Mouse (Mus musculus): ENCODE results near the gene Slc16a14. TPM values are rescaled to one million over a fixed set of nuclear protein-coding genes. Genes with fewer than 3 reads are reported as not detected.

Slc16a14 gene
- total RNA-seq, 1 experiment = 0.85 TPM

DNA sequence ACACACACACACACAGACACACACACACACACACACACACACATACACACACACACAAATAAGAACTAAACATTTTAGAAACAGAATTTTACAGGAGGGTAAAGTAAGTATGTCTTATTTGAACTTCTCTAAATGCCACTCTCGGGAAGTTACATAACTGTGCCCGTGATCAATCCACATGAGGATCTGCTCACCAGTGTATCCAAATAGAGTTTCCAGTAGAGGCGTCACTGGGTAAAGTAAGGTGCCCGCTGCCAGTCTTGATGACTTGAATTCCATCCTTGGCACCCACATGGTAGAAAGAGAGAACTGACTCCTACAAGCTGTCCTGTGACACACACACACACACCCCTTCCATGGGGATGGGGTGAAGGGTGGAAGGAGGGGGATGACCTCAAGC lies 52.0 kb downstream of the Slc16a14 start:
- no peak for DNase-seq (ENCODE audit: low read depth, low spot score)
- no peak overlapping the region for H3K4me3 ChIP-seq (ENCODE audit: insufficient read depth in 1 of 2, low read depth in 1 of 2, low read length in 2 of 2, poor library complexity in 1 of 2, severe bottlenecking in 1 of 2)
- no peak overlapping the region; the same call in 1 of the 2 replicates for H3K27ac ChIP-seq (ENCODE audit: insufficient read depth, low read depth, low read length, poor library complexity, severe bottlenecking)
- no peaks in the 10 kb centered on the region for H3K36me3 ChIP-seq (ENCODE audit: control insufficient read depth, insufficient read depth, low read length, poor library complexity, severe bottlenecking)
- in situ Hi-C loops (cut with MboI; ENCODE audit: low sequenced_read_pairs in 2 of 2, unreplicated experiment in 2 of 2) = no loop called here
- no peaks in the 10 kb centered on the region for H3K9me3 ChIP-seq (ENCODE audit: control insufficient read depth, insufficient read depth, low read depth, low read length)
- TF ChIP-seq HCFC1 (IDR thresholded peaks at IDR 0.05; ENCODE audit: borderline replicate concordance, insufficient read depth, low read length) = no peak
- no peak for TF ChIP-seq MAFK (IDR thresholded peaks at IDR 0.05; ENCODE audit: insufficient read depth, low read depth, low read length)
- TF ChIP-seq ZC3H11A (IDR thresholded peaks at IDR 0.05; ENCODE audit: borderline replicate concordance, low read depth, low read length) = no peak
- TF ChIP-seq CHD2 (IDR thresholded peaks at IDR 0.05; ENCODE audit: low read depth, low read length) = no peak
- no peak for TF ChIP-seq ZNF384 (IDR thresholded peaks at IDR 0.05; ENCODE audit: low read depth, low read length)
- no peak overlapping the region for H3K9ac ChIP-seq (ENCODE audit: insufficient read depth, low read depth, low read length, poor library complexity, severe bottlenecking)
- peaks cover 2 to 12% of the 10 kb centered on the region in 2 experiments for H3K4me1 ChIP-seq (ENCODE audit: control insufficient read depth in 2 of 2, insufficient read depth in 2 of 2, low read length in 2 of 2, poor library complexity in 1 of 2)

GRCm38 (mm10) chr1:84882066-84882532 lies 52.8 kb downstream of the Slc16a14 start:
- peaks cover 2 to 8% of the 10 kb centered on the region in 2 experiments for H3K4me1 ChIP-seq (ENCODE audit: control insufficient read depth in 2 of 2, insufficient read depth in 2 of 2, low read length in 2 of 2, poor library complexity in 1 of 2)
- H3K36me3 ChIP-seq (ENCODE audit: control insufficient read depth, insufficient read depth, low read length, poor library complexity, severe bottlenecking) = no peaks in the 10 kb centered on the region
- DNase-seq (ENCODE audit: low read depth, low spot score) = no peak
- no peaks in the 10 kb centered on the region for H3K9me3 ChIP-seq (ENCODE audit: control insufficient read depth, insufficient read depth, low read depth, low read length)
- H3K27ac ChIP-seq (ENCODE audit: insufficient read depth, low read depth, low read length, poor library complexity, severe bottlenecking) = peak overlapping the region; percentile 82
- H3K9ac ChIP-seq (ENCODE audit: insufficient read depth, low read depth, low read length, poor library complexity, severe bottlenecking) = no peak overlapping the region
- TF ChIP-seq MAFK (IDR thresholded peaks at IDR 0.05; ENCODE audit: insufficient read depth, low read depth, low read length) = no peak
- TF ChIP-seq ZNF384 (IDR thresholded peaks at IDR 0.05; ENCODE audit: low read depth, low read length) = no peak
- no peak for TF ChIP-seq CHD2 (IDR thresholded peaks at IDR 0.05; ENCODE audit: low read depth, low read length)
- TF ChIP-seq HCFC1 (IDR thresholded peaks at IDR 0.05; ENCODE audit: borderline replicate concordance, insufficient read depth, low read length) = no peak
- TF ChIP-seq ZC3H11A (IDR thresholded peaks at IDR 0.05; ENCODE audit: borderline replicate concordance, low read depth, low read length) = no peak
- in situ Hi-C loops (cut with MboI; ENCODE audit: low sequenced_read_pairs in 2 of 2, unreplicated experiment in 2 of 2) = no loop called here
- H3K4me3 ChIP-seq (ENCODE audit: insufficient read depth in 1 of 2, low read depth in 1 of 2, low read length in 2 of 2, poor library complexity in 1 of 2, severe bottlenecking in 1 of 2) = no peak overlapping the region

DNA sequence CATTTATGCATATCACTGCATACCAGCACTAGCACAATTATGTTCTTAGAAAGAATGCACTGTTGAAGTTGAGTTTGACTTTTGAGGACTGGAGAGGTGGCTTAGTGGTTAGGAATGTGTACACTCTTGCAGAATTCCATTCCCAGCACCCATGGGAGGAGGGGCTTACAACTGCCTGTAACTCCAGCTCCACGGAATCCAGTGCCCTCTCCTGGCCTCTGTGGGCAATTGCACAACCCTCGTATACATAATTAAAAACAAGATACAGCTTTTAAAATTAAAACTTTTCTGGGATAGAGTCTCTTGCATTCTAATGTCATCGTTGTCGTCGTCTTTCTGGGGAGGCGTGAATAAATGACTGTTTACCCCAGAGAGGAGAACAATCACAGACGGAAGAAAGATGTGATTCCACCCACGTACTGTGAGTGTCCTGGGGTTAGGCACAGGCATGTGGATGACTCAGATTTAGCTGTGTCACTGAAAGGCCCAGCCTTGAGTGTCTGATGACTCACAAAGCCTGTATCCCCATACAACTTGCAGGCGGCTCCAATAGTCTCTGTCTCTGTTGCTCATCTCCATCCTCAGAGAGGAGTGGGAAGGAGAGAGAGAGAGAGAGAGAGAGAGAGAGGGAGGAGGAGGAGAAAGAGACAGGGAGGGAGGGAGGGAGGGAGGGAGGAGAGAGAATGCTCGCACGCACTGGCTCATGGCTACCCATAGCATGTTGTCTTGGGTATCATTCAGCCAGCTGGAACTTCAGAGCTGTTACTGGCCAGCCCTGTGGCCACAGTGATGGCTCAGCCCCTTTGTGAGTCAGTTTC lies 53.5 kb downstream of the Slc16a14 start:
- no peaks in the 10 kb centered on the region for H3K9me3 ChIP-seq (ENCODE audit: control insufficient read depth, insufficient read depth, low read depth, low read length)
- H3K27ac ChIP-seq (ENCODE audit: insufficient read depth, low read depth, low read length, poor library complexity, severe bottlenecking) = peak overlapping the region; percentile 82
- H3K4me3 ChIP-seq (ENCODE audit: insufficient read depth in 1 of 2, low read depth in 1 of 2, low read length in 2 of 2, poor library complexity in 1 of 2, severe bottlenecking in 1 of 2) = no peak overlapping the region
- H3K4me1 ChIP-seq (ENCODE audit: control insufficient read depth in 2 of 2, insufficient read depth in 2 of 2, low read length in 2 of 2, poor library complexity in 1 of 2) = peaks cover 2 to 8% of the 10 kb centered on the region in 2 experiments
- peak overlapping the region; percentile 55; the same call in 1 of the 2 replicates for H3K9ac ChIP-seq (ENCODE audit: insufficient read depth, low read depth, low read length, poor library complexity, severe bottlenecking)
- in situ Hi-C loops (cut with MboI; ENCODE audit: low sequenced_read_pairs in 2 of 2, unreplicated experiment in 2 of 2) = no loop called here
- H3K36me3 ChIP-seq (ENCODE audit: control insufficient read depth, insufficient read depth, low read length, poor library complexity, severe bottlenecking) = no peaks in the 10 kb centered on the region
- TF ChIP-seq HCFC1 (IDR thresholded peaks at IDR 0.05; ENCODE audit: borderline replicate concordance, insufficient read depth, low read length) (no peak), ZC3H11A (IDR thresholded peaks at IDR 0.05; ENCODE audit: borderline replicate concordance, low read depth, low read length) (peak; percentile 82), ZNF384 (IDR thresholded peaks at IDR 0.05; ENCODE audit: low read depth, low read length) (no peak), MAFK (IDR thresholded peaks at IDR 0.05; ENCODE audit: insufficient read depth, low read depth, low read length) (peak; percentile 80; the same call in 1 of the 2 replicates), CHD2 (IDR thresholded peaks at IDR 0.05; ENCODE audit: low read depth, low read length) (no peak)
- DNase-seq (ENCODE audit: low read depth, low spot score) = no peak

DNA sequence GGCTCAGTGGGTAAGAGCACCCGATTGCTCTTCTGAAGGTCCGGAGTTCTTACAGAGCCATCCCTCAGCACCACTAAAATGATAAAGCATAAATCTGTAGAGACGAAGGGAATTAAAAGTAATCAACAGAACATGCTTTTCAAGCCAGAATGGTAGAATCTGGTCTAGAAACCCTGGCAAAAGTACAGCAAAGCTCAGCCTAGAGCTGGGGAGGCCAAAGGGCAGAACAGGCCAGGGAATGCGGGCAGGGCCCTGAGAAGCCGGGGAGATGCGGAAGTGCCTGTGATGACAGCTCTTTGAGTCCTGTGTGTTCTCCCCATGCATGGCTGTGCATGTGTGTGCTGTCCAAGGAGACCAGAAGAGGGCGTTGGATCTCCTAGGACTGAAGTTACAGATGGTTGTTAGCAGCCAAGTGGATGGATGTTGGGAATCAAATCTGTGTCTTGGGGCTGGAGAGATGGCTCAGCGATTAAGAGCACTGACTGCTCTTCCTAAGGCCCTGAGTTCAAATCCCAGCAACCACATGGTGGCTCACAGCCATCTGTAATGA lies 55.3 kb downstream of the Slc16a14 start:
- H3K36me3 ChIP-seq (ENCODE audit: control insufficient read depth, insufficient read depth, low read length, poor library complexity, severe bottlenecking) = no peaks in the 10 kb centered on the region
- H3K4me3 ChIP-seq (ENCODE audit: insufficient read depth in 1 of 2, low read depth in 1 of 2, low read length in 2 of 2, poor library complexity in 1 of 2, severe bottlenecking in 1 of 2) = no peak overlapping the region
- TF ChIP-seq MAFK (IDR thresholded peaks at IDR 0.05; ENCODE audit: insufficient read depth, low read depth, low read length) = no peak
- no peak for TF ChIP-seq ZC3H11A (IDR thresholded peaks at IDR 0.05; ENCODE audit: borderline replicate concordance, low read depth, low read length)
- in situ Hi-C loops (cut with MboI; ENCODE audit: low sequenced_read_pairs in 2 of 2, unreplicated experiment in 2 of 2) = loop anchor here in 1 of 2 experiments (10.0 kb wide), 1 partner anchor 155 kb away; no protein-coding TSS in a partner anchor
- H3K9me3 ChIP-seq (ENCODE audit: control insufficient read depth, insufficient read depth, low read depth, low read length) = no peaks in the 10 kb centered on the region
- no peak for DNase-seq (ENCODE audit: low read depth, low spot score)
- no peak overlapping the region for H3K9ac ChIP-seq (ENCODE audit: insufficient read depth, low read depth, low read length, poor library complexity, severe bottlenecking)
- peak overlapping the region; percentile 3; the same call in 1 of the 2 replicates for H3K27ac ChIP-seq (ENCODE audit: insufficient read depth, low read depth, low read length, poor library complexity, severe bottlenecking)
- H3K4me1 ChIP-seq (ENCODE audit: control insufficient read depth in 2 of 2, insufficient read depth in 2 of 2, low read length in 2 of 2, poor library complexity in 1 of 2) = peaks cover 4 to 10% of the 10 kb centered on the region in 2 experiments
